Mouse (Mus musculus): ENCODE results near the gene Ell. TPM values are rescaled to one million over a fixed set of nuclear protein-coding genes. Genes with fewer than 3 reads are reported as not detected.
"Not testable (repeated sequence)": the region's sequence is repeated elsewhere in the genome, so short reads cannot be mapped to it uniquely, and the experiment has no call there.

Gene Ell
- total RNA-seq, 2 experiments from 2014 or later, result 31.0 to 32.4 TPM

DNA sequence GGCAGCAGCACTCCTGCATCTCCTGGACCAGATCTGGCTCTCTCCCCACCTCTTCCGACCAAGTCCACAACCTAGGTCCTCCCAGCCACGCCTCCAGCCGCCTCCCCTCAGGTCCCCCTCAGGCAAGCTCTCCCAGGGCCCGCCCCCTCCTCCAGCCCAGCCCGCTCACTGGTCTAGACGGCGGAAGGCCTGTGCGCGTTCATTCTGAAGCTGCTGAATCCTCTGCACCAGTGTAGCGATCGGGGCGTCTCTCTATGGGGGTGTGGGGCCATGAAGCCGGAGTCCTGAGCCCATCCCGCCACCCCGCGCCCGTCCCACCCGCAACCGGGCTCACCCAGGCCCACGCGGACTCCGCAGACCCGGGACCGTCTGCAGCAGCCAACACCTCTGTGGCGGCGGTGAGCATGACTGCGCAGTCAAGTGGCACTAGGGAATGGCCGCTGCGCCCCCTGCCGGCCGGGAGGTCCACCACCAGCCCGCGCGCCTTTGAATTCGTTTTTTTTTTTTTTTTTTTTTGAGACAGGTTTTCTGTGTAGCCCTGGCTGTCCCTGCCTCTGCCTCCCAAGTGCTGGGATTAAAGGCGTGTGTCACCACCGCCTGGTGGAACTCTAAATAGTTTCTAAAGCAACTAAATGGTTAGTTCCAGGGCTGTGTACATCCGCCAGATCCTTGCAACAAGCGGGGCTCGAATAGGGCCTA is 32.8 kb upstream of the Ell start, which contains the start of gene Rex1bd:
Gene Rex1bd, minus strand, starts transcription at position 425 of the 699 bp plus-strand sequence.
- DNase-seq (ENCODE audit: low spot score in 2 of 2), result peak; percentile 82 to 91

DNA sequence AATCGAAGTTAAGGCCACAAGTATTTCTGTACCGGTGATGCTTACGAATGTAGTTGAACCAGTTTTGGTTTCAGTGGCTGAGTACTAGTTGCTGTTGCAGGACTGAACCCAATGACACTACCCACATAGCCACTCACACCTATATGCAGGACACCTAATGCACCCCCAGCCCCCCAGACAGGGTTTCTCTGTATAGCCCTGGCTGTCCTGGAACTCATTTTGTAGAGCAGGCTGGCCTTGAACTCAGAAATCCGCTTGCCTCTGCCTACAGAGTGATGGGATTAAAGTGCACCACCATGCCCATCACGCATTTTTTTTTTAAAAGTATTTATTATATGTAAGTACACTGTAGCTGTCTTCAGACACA is 32.2 kb upstream of the Ell start:
- DNase-seq (ENCODE audit: low spot score in 2 of 2), result no peak

DNA sequence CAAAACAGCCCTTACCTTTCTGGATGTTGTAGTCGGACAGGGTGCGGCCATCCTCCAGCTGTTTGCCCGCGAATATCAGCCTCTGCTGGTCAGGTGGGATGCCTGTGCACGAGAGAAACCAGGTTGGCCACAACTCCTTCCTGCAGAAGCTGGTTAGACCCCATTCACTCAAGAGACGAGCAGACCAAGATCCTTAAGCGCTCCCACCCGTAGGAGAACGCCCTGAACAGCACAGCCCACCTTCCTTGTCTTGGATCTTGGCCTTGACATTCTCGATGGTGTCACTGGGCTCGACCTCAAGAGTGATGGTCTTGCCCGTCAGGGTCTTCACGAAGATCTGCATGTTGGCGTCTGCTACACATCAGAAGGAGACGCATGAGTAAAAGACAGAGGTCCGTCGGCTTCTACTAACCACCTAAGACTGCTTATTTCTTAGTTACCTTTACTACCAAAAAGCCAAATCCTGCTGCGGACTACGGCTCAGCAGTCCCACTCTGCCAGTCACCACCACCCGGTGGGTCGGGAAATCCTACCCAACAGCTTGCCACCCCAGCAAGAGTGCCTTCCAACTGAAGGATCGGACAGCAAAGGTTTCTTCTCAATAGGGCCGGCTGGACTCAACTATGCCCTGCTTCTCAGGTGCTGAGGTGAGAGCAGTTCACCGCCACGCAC is 29.8 kb upstream of the Ell start:
- no peak for DNase-seq (ENCODE audit: low spot score in 2 of 2)

DNA sequence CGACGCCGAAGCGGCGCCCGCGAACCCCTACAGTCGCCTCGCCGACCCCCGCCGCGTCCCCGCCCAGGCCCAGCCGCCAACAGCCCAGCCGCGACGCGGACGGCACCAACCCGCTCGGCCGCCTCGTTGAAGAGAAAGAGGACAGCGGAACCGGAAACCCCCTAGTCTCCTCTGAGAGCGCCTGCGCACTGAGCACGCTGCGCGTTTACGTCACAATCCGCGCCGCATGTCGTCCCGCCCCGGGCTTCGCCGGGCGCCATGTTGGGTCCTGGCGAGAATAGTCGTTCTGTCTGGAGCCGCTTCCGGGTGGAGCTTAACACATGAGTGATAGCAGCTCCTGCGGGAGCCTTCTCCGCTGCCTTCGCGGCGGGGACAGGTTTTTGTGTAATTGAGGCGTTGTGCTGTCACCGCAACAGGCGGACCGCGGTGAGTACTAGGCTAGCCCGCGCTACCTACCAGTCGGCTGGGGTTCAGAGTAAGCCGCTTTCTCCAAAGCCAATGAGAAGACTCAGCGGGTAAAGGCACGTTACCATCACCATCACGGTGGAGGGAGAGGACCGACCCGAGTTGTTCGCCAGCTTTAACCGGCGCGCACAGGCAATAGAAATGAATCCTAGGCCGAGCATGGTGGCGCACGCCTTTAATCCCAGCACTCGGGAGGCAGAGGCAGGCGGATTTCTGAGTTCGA is 28.9 kb upstream of the Ell start, which contains the start of gene Uba52:
Gene Uba52, minus strand, starts transcription at position 574 of the 688 bp plus-strand sequence.
- DNase-seq (ENCODE audit: low spot score in 2 of 2), result peak; percentile 95 to 97

DNA sequence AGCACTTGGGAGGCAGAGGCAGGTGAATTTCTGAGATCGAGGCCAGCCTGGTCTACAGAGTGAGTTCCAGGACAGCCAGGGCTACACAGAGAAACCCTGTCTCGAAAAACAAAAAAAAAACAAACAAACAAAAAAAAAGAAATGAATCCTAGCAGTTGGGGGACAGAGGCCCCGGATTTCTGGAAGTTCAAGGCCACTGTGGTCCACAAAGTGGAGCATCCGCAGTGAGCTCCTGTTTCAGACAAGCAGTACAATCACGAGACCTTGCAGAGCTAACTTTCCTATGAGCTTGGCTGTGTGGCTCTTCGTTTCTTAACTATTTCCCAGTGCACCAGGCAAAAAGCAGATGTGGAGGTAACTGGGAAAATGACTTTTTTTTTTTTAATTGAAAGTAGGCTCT is 28.1 kb upstream of the Ell start:
- not testable (repeated sequence) for DNase-seq (ENCODE audit: low spot score in 2 of 2)

DNA sequence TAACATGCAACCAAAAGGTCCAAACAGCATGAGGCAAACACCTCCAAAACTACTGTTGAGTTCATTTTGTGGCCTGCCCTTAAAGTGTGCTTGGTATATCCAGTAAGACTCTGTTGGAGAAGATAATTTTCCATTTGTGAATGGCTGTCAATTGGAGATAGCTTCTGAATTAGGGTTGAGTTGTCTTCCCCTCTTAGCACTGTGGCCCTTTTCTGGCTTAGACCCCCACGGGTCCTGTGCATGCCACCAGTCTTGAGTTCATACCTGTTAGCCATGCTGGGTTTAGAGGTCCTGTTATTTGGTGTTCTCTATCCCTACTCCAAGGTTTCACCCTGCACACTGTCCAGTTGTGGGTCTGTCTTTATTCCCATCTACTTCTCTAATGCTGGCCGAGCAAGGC is 27.5 kb upstream of the Ell start:
- DNase-seq (ENCODE audit: low spot score in 2 of 2), result no peak

DNA sequence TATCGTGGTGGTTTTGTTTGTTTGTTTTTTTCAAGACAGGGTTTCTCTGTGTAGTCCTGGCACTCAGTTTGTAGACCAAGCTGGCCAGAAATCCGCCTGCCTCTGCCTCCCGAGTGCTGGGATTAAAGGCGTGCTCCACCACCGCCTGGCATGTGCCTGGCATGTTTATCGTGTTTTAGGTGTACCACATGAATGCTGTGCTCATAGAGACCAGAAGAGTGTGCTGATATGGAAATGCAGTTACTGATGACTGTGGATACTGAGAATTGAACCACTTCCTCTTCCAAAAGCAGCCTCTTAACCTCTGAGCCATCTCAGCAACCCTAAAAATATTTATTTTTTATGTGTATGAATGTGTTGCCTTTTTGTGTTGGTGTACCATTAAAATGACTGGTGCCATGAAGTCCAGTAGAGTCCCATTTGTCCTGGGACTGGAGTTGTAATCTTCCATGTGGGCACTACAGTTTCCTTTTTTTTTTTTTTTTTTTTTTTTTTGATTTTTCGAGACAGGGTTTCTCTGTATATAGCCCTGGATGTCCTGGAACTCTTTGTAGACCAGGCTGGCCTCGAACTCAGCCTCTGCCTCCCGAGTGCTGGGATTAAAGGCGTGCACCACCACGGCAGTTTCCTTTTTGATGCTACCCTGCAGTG is 26.9 kb upstream of the Ell start:
- no peak for DNase-seq (ENCODE audit: low spot score in 2 of 2)

DNA sequence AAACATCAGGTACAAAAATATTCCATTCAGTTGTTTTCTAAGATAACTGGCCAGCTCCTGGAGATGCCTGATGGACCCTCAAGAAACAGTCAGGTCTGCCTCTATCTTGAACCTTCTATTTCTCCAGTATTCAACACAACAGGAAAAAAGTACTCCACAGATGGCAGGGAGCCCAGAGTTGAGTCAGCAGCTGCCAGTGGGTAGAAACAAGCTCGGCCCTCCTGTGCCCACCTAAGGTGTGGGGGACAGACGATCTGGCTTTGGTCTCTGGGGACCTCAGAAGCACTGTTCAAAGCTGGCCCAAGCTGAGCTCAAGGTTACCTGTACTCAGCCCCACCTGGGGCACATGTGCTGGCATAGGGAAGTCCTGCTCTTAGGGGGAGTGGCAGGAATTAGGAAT is 25.8 kb upstream of the Ell start:
- no peak for DNase-seq (ENCODE audit: low spot score in 2 of 2)

DNA sequence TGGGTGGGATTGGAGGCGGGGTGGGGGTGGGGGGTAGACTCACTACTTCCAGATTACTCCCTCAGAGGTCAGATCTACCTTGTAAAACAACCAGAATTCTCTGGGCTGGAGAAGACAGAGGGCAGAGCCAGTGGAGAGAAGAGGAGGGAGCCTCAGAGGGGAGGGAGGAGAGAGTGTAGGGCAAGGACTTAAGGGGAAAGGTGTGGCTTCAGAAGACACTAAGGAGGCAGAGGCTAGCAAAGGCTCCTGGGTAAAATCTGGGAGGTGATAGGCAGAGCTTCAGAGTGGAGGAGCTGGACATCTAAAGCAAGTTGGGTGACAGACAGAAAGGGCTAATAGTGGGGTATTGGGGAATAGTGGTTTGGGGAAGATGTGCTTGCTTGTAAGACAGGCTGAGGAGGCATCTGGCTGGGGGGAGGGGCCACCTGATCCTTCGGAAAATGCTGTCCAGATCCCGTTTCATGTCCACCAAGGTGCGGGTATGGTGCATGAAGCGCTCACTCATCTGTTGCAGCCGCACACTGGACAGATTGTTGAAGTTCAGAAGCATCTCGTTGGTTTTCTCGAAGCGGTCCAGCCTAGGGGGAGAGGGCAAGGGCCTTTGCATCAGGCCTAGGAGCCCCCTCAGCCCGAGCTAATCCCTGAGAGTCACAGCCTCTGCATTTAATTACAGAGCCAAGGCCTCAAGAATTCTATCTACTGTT is 21.2 kb upstream of the Ell start:
- no peak for DNase-seq (ENCODE audit: low spot score in 2 of 2)

DNA sequence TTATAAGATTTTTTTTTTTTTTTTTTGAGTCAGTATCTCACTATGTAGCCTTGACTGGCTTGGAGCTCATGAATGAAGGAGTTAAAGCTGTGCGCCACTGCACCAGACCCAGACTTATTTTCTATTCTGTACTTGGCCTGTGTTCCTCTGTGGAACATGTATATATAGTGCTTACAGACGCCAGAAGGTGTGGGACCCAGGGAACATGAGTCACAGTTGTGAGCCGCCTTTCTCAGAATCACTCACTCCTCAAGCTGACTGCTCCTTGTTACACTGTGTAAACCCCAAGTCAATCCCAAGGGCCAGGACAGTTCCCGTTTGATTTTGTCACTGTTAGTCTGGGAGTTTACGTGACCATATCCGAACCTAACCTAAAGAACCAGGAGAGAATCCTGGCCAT is 20.2 kb upstream of the Ell start:
- no peak for DNase-seq (ENCODE audit: low spot score in 2 of 2)

DNA sequence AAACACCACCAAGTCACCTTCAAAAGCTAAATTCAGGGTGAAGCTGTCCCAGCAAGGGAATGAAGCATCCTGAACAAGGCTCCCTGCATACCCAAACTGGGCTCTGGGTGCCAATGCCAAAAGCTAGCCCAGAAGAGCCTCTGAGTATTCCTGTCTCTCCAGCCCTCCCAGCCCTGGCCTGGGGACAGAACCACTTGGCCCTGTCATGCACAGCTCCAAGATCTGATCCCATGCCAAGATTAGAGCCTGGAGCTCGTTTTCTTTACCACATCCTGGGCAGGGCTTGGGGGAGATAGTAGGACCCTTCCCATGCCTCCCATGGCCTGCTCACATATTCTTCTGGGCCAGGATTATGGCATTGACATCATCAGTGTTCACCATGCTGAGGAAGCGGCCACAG is 19.7 kb upstream of the Ell start:
- DNase-seq (ENCODE audit: low spot score in 2 of 2), result no peak

DNA sequence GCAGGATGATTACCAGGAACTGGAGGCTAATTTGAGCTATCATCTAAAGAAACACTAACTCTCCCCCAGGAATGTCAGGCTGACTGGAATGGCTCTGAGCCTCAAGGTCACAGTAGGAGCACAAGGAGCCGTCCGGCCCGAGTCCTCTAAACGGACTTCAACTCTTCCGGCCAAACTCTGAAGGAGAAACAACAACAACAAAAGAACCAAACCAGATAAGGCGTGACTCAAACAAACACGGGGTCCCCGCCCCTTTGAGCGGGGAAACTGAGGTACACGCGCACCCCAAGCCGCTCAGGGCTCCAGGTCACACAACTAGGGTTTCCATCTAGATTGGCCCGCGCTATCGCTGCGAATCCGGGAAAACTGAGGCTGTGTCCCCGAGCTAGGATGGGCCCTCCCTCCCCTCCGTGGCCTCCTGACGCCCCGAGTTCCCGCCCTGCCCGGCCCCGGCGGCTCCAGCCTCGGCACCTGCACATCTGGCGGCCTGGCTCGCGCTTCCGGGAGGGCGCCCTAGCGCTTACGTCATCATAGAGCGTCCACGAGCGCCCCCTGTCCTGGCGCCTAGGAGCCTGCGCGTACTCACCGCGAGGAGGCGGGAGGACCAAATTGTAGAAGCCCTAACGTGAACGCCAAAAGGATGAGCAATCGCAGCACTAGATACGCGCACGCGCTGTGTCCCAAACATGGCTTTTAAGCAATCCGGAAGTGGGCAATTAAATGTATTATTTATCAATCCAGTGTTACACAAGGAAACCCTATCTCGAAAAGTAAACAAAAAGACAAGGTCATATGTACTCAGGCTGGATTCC is 16.5 kb upstream of the Ell start:
- peak; percentile 76 to 90 for DNase-seq (ENCODE audit: low spot score in 2 of 2)

DNA sequence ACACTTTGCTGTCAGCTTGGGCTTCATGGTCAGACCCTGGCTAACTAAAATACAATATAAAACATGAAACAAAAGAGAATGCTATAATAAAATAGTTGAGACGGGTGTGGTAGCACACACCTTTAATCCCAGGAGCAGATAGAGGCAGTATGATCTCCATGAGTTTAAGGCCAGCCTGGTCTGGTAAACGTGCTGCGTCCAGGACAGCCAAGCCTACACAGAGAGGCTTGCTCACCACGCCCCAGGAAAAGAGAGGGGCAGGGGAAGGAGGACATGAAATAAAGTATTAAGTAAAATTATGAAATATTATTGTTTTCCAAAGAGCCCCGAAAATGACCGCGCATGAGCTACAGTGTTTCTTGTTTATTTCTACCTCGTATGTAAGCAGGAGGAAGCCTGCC is 12.1 kb upstream of the Ell start:
- no peak for DNase-seq (ENCODE audit: low spot score in 2 of 2)

DNA sequence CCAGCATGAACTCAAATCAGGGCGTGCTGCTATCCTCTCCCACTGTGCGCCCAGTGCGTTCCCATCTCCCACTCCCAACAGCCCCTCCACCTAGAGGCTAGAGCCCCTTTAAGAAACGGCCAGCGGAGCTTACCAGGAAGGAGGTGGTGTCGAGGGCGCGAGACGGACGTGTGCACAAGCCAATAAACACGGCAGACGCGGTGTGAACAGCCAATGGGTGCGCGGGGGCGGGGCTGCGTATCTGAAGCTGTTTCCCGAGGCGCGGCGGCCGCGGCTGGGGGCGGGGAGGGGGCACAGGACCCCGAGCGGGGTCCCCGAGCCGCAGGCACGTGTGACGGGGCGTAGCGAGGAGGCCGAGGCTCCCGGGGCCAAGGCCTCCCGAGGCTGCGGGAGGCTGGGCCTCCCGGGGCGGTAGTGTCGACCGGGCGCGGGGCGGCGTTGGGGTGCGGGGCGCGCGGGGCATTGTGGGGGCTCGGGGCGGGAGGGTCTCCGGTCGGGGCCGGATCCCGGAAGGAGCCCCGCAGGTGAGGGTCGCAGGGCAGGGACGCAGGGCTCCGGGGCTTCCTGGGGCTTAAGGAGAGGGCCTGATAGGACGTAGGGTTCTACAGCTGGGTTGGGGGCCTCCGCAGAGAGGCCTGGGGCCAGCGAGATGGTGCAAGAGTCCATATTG is 11.6 kb upstream of the Ell start, which contains the start of the genes Fkbp8 and Kxd1:
Gene Fkbp8, plus strand, starts transcription at position 213 of the 670 bp plus-strand sequence.
Gene Kxd1, minus strand, starts transcription at position 445 of the 670 bp plus-strand sequence.
- peak; percentile 95 to 99 for DNase-seq (ENCODE audit: low spot score in 2 of 2)

DNA sequence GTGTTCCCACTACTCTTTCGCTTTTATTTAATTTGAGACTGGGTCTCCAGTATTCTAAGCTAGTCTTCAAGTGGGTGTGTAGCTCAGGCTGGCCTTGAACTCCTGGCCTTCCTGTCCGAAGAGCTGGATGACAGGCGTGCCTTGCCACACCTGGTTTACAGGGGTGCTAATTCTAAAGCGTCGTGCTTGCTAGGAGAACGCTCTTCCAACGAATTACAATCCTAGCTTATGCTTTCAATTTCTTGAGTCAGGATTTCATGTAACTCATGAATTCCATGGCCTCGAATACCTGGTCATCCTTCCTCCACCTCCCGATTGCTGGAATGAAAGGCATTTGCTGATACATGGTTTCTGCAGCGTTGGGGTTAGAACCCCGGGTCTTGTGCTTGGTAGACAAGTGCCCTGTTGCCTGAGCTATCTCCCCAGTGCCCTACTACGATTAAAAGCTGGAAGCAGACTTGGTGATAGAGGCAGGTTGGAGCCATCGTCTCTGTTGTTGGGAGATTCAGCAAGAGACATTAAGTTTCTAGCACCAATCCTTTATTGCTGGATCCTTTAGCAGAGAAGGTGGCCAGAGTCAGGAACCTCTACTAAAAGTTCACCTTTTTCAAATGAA is 11.0 kb upstream of the Ell start:
- DNase-seq (ENCODE audit: low spot score in 2 of 2), result no peak

DNA sequence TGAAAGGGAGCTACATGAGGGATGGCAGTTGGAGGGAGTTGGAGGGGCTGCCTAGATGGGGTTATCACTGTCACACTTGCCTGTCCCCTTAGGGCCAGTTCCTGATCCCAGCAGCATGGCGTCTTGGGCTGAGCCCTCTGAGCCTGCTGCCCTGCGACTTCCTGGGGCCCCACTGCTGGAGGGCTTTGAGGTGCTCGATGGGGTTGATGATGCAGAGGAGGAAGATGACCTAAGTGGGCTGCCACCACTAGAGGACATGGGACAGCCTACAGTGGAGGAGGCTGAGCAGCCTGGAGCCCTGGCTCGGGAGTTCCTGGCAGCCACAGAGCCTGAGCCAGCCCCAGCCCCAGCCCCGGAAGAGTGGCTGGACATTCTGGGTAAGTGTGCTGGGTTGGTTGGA is 10.0 kb upstream of the Ell start:
- no peak for DNase-seq (ENCODE audit: low spot score in 2 of 2)

DNA sequence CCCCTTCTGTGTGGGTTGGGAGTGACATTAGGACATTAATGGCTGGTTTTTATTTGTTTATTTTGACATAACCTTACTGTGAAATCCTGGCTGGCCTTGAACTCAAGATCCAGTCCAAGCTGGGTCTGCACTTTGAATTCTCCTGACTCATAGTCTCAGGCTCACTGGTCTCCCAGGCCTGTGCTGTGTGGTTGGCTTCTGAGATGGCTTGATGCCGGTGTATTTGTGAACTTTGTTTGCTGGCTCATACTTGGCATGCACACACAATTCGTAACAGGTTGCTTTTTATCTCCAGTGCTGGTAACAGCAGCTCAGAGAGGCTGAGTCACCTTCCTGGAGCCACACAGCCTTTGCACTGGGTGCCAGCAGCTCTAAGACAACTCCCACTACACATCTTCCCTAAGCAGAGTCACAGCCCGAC is 9.5 kb upstream of the Ell start:
- no peak for DNase-seq (ENCODE audit: low spot score in 2 of 2)

DNA sequence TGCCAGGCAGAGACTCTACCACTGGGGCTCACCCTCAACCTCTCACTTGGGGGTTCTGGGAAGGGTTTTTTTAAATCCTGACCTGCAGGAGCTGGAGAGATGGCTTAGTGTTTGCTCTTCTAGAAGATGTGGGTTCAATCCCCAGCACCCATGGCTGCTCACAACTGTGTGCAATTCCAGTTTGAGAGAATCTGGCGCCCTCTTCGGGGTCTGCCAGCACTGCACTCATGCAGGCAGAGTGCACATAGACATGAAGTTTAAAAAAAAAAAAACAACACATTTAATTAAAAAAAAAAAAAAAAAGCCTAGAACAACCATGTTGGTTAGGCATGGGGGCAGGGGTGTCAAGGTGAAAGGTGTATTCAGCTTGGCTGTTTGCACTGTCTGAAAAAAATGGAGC is 8.9 kb upstream of the Ell start:
- DNase-seq (ENCODE audit: low spot score in 2 of 2), result no peak

DNA sequence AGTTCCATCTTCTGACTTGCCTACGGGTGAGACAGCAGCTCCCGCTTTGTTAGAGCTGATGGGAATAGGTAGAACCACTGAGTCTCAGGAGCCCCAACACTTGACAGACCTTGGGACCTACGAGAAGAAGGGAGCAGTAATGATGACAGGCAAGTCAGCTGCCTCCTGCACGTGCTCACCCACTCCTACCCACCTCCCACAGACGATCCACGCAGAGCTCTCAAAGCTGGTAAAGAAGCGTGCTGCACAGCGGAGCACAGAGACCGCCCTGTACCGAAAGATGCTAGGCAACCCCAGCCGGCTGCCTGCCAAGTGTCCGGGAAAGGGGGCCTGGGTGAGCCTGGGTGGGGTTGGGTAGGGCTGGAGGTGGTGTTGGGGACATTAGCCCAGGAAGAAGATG is 5.0 kb upstream of the Ell start:
- DNase-seq (ENCODE audit: low spot score in 2 of 2), result no peak
